Mouse (Mus musculus) adrenal gland, postnatal 25 days (tissue): ENCODE results near the gene Prr5. TPM values are rescaled to one million over a fixed set of nuclear protein-coding genes. Genes with fewer than 3 reads are reported as not detected.

Experiments used
- total RNA-seq: library from RNA; stranded (reverse); gene quantifications from 2 replicates; pipeline ENCODE4 v1.2.3, GENCODE M21; 2021

Gene Prr5
- total RNA-seq, 1 experiment from 2014 or later = 3.7 TPM

Other genes starting within 250 kb of the Prr5 start
- gene Shisal1, start 222.5 kb upstream of the Prr5 start, total RNA-seq = 0.76 and 1.4 TPM in 2 replicates
- gene Rtl6, start 111.8 kb upstream of the Prr5 start, total RNA-seq = 6.6 and 9.3 TPM in 2 replicates
- 0.76 TPM in 1 of 2 replicates, not detected in the other for gene Arhgap8, start 50.4 kb downstream of the Prr5 start, total RNA-seq
- gene Phf21b, start 186.4 kb downstream of the Prr5 start, total RNA-seq = 3.2 and 3.6 TPM in 2 replicates